Mouse (Mus musculus) liver, embryonic 14.5 days (tissue): ENCODE measurements at regions not wholly inside any gene's neighbourhood (a gene's known extent, or its start where the extent isn't known, plus 50 kb on each side); places are given as distances from the start of the nearest gene placed in this dataset.

Source experiments
- CTCF ChIP-seq: IDR thresholded peaks from 2 replicates; pipeline ENCODE4 v1.5.1; 2016; ENCODE audit warnings: antibody characterized with exemption, low read depth, control low read depth
- EP300 ChIP-seq: IDR thresholded peaks from 2 replicates; pipeline ENCODE4 v1.6.1; 2016; ENCODE audit warnings: antibody characterized with exemption, low read depth

GRCm38 (mm10) chr12:27926730-27927129 lies 584.4 kb upstream of the Sox11 start:
- TF ChIP-seq CTCF (no peak), EP300 (no peak)
